Mouse (Mus musculus) CH12.LX (cell line): ENCODE measurements around the gene Prokr1. TPM values are rescaled to one million over a fixed set of nuclear protein-coding genes. Genes with fewer than 3 reads are reported as not detected.

Source experiments
- DNase-seq: peaks from one replicate; pipeline ENCODE4 v3.0.0-alpha.2; 2013; ENCODE audit errors: extremely low read depth
- H3K27ac ChIP-seq: 2 replicates; pipeline ENCODE4 v1.5.1; 2012; ENCODE audit warnings: low read depth, mild to moderate bottlenecking, control low read depth, moderate library complexity; ENCODE audit not compliant: insufficient read depth
- H3K27me3 ChIP-seq: replicated peaks from 2 replicates; pipeline ENCODE3; 2012; ENCODE audit warnings: inconsistent platforms
- H3K36me3 ChIP-seq, 2 experiments: replicated peaks in 1 of 2; 2 replicates each; pipeline versions ENCODE3 to v1.6.1; 2012; ENCODE audit warnings: inconsistent platforms in 1 of 2, low read length in 1 of 2, mild to moderate bottlenecking in 1 of 2, mixed read lengths in 1 of 2, moderate library complexity in 1 of 2; ENCODE audit not compliant: control insufficient read depth in 1 of 2, insufficient read depth in 1 of 2
- H3K4me1 ChIP-seq, 2 experiments: 2 replicates each; pipeline ENCODE4 v1.6.1; 2012; ENCODE audit warnings: inconsistent platforms in 1 of 2, moderate library complexity in 1 of 2; ENCODE audit not compliant: insufficient read depth in 2 of 2, control insufficient read depth in 1 of 2
- H3K4me2 ChIP-seq: 2 replicates; pipeline ENCODE4 v1.6.1; 2012; ENCODE audit warnings: low read depth, mild to moderate bottlenecking, control low read depth; ENCODE audit not compliant: poor library complexity, insufficient read depth, severe bottlenecking
- H3K4me3 ChIP-seq, 3 experiments: fragments of 150-350 bp in 1 of 3; sonication (generic) in 1 of 3; replicated peaks in 1 of 3; 2 replicates each; pipeline versions ENCODE3 to v1.5.1; 2011 to 2012; ENCODE audit warnings: low read depth in 2 of 3, low read length in 2 of 3, mild to moderate bottlenecking in 2 of 3, moderate library complexity in 2 of 3, control low read depth in 1 of 3, improper control_type of control experiment in 1 of 3, inconsistent platforms in 1 of 3, mixed read lengths in 1 of 3; ENCODE audit not compliant: poor library complexity in 1 of 3
- H3K79me2 ChIP-seq: replicated peaks from 2 replicates; pipeline ENCODE4 v1.6.1; 2012; ENCODE audit warnings: mild to moderate bottlenecking, moderate library complexity; ENCODE audit not compliant: control insufficient read depth, poor library complexity, insufficient read depth, severe bottlenecking; ENCODE audit errors: extremely low read depth
- H3K9ac ChIP-seq: 2 replicates; pipeline ENCODE4 v1.6.1; 2012; ENCODE audit warnings: low read depth, mild to moderate bottlenecking, control low read depth, moderate library complexity; ENCODE audit not compliant: insufficient read depth
- H3K9me3 ChIP-seq: replicated peaks from 2 replicates; pipeline ENCODE3; 2012; ENCODE audit warnings: low read length, inconsistent platforms, mixed read lengths
- E2F4 ChIP-seq: IDR thresholded peaks from 2 replicates; pipeline ENCODE4 v1.6.1; 2011; ENCODE audit warnings: low read depth, low read length, improper control_type of control experiment; ENCODE audit not compliant: insufficient replicate concordance
- ELF1 ChIP-seq: IDR thresholded peaks from 2 replicates; pipeline ENCODE4 v1.6.1; 2014; ENCODE audit warnings: low read depth, mild to moderate bottlenecking, inconsistent platforms, low read length, improper control_type of control experiment
- ETS1 ChIP-seq: conservative IDR thresholded peaks from 2 replicates; pipeline ENCODE4 v1.6.1; 2012; ENCODE audit warnings: low read depth, mild to moderate bottlenecking, inconsistent platforms, low read length, improper control_type of control experiment, moderate library complexity
- GABPA ChIP-seq: IDR thresholded peaks from 2 replicates; pipeline ENCODE4 v1.6.1; 2012; ENCODE audit warnings: low read depth, low read length, improper control_type of control experiment, inconsistent platforms; ENCODE audit not compliant: insufficient replicate concordance
- IRF4 ChIP-seq: IDR thresholded peaks from 2 replicates; pipeline ENCODE4 v1.6.1; 2014; ENCODE audit warnings: low read depth, mild to moderate bottlenecking, inconsistent platforms, low read length, improper control_type of control experiment
- JUND ChIP-seq: conservative IDR thresholded peaks from 2 replicates; pipeline ENCODE4 v1.6.1; 2011; ENCODE audit warnings: low read depth, low read length, improper control_type of control experiment
- KAT2A ChIP-seq: IDR thresholded peaks from 2 replicates; pipeline ENCODE4 v1.6.1; 2012; ENCODE audit warnings: low read length, improper control_type of control experiment, inconsistent platforms; ENCODE audit not compliant: insufficient replicate concordance
- MAFK ChIP-seq: IDR thresholded peaks from 2 replicates; pipeline ENCODE4 v1.6.1; 2011; ENCODE audit warnings: low read length, improper control_type of control experiment; ENCODE audit not compliant: insufficient replicate concordance
- MAZ ChIP-seq: IDR thresholded peaks from 2 replicates; pipeline ENCODE4 v1.6.1; 2012; ENCODE audit warnings: low read depth, mild to moderate bottlenecking, inconsistent platforms, low read length, improper control_type of control experiment, moderate library complexity
- MEF2A ChIP-seq: IDR thresholded peaks from 2 replicates; pipeline ENCODE4 v1.6.1; 2014; ENCODE audit warnings: low read depth, mild to moderate bottlenecking, inconsistent platforms, low read length, improper control_type of control experiment, borderline replicate concordance
- NELFE ChIP-seq: IDR thresholded peaks from 2 replicates; pipeline ENCODE4 v1.6.1; 2011; ENCODE audit warnings: low read depth, low read length, improper control_type of control experiment
- NRF1 ChIP-seq: IDR thresholded peaks from 2 replicates; pipeline ENCODE4 v1.6.1; 2014; ENCODE audit warnings: low read depth, mild to moderate bottlenecking, inconsistent platforms, low read length, improper control_type of control experiment, moderate library complexity
- POLR2A ChIP-seq: IDR thresholded peaks from 2 replicates; pipeline ENCODE4 v1.6.1; 2011; ENCODE audit warnings: low read depth, mild to moderate bottlenecking, improper control_type of control experiment, low read length
- RAD21 ChIP-seq: IDR thresholded peaks from 2 replicates; pipeline ENCODE4 v1.6.1; 2011; ENCODE audit warnings: low read depth, mild to moderate bottlenecking, low read length, improper control_type of control experiment, moderate library complexity
- SIN3A ChIP-seq: IDR thresholded peaks from 2 replicates; pipeline ENCODE4 v1.6.1; 2012; ENCODE audit warnings: low read length, improper control_type of control experiment, inconsistent platforms
- SMC3 ChIP-seq: IDR thresholded peaks from 2 replicates; pipeline ENCODE4 v1.6.1; 2011; ENCODE audit warnings: low read depth, low read length, improper control_type of control experiment
- TCF12 ChIP-seq: IDR thresholded peaks from 2 replicates; pipeline ENCODE4 v1.6.1; 2014; ENCODE audit warnings: low read depth, mild to moderate bottlenecking, inconsistent platforms, low read length, improper control_type of control experiment
- UBTF ChIP-seq: IDR thresholded peaks from 2 replicates; pipeline ENCODE4 v1.6.1; 2012; ENCODE audit warnings: low read depth, mild to moderate bottlenecking, inconsistent platforms, low read length, improper control_type of control experiment, moderate library complexity
- USF1 ChIP-seq: IDR thresholded peaks from 2 replicates; pipeline ENCODE4 v1.6.1; 2014; ENCODE audit warnings: low read depth, mild to moderate bottlenecking, inconsistent platforms, low read length, improper control_type of control experiment
- USF2 ChIP-seq: conservative IDR thresholded peaks from 2 replicates; pipeline ENCODE4 v1.6.1; 2011; ENCODE audit warnings: low read depth, low read length, improper control_type of control experiment
- ZC3H11A ChIP-seq: IDR thresholded peaks from 2 replicates; pipeline ENCODE4 v1.6.1; 2012; ENCODE audit warnings: low read depth, mild to moderate bottlenecking, inconsistent platforms, low read length, improper control_type of control experiment
- ZKSCAN1 ChIP-seq: IDR thresholded peaks from 2 replicates; pipeline ENCODE4 v1.6.1; 2012; ENCODE audit warnings: low read depth, inconsistent platforms, low read length, improper control_type of control experiment, borderline replicate concordance
- dilution Hi-C: fragments of 300-500 bp; cut with MboI; formaldehyde crosslinking; loops from 2 replicates; pipeline ENCODE4 v1.14.3; 2020; ENCODE audit warnings: low sequenced_read_pairs; ENCODE audit not compliant: extremely low pct_unique_long_range_greater_than_20kb, extremely low pct_ligation_motif_present
- in situ Hi-C: fragments of 300-500 bp; cut with MboI; formaldehyde crosslinking; loops from 3 replicates; pipeline ENCODE4 v1.14.3; 2019; ENCODE audit warnings: low sequenced_read_pairs, low pct_ligation_motif_present, low pct_unique_long_range_greater_than_20kb, mixed read lengths
- polyA plus RNA-seq: library from polyadenylated mRNA; unstranded; fragments of >175 nt; gene quantifications from 2 replicates; pipeline ENCODE4 v1.2.1, GENCODE M21; 2012; ENCODE audit warnings: low read depth; ENCODE audit not compliant: insufficient read length
- total RNA-seq, 2 experiments: library from RNA; depleted of rRNA; stranded (reverse); fragments of 300-350 nt in 1 of 2; fragments of >200 nt in 1 of 2; gene quantifications; 2 replicates each; pipeline ENCODE4 v1.2.3; 2012 to 2014

The Prokr1 gene
- total and polyA plus RNA-seq, 3 experiments = 0.08 TPM; not detected in 2

DNA sequence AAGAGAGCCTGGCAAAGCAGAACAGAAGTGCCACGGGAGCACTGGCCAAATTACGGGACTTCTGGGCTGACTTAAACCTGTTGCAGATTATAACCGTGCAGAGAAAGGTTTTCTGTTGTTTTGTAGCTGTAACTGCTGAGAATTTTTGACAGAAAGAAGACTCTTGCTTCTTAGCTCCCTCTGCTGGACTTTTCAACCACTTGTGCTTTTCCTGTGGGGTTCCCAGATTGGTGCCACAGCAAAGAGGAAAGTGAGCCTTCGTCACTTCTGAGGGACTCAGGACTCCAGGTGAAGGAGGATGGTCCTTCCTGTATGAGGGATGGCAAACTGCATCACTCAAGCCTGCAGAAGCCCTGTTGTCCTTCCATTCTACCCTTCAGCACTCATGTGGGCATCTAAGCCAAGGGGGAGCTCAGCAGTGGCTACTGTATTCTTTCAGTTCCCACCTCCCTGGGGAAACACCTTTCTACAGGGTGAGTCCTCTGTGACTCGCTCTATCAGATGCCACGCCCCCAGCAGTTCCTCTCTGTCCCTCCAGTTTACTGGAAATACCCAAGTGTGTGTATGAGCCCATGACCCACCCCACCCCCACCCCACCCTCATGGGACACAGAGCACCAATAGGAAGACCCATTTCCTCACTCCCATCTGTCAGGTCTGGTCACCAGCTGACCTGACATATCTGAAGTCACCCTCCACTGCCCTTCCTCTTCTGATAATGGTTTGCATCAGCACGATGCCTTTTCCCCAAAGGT lies 38.3 kb downstream of the Prokr1 start (continued):
- TF ChIP-seq UBTF (no peak), NELFE (no peak), MAZ (peak; percentile 64; the same call in 1 of the 2 replicates), SIN3A (peak; percentile 82), JUND (no peak), IRF4 (peak; percentile 80), USF2 (no peak), MEF2A (peak; percentile 68), USF1 (0 out of 2 replicates have a peak, but pooled peaks have one; percentile 5), RAD21 (peak; percentile 78), SMC3 (peak; percentile 79), GABPA (no peak), TCF12 (no peak; the same call in none of the 2 replicates), ZC3H11A (peak; percentile 22; the same call in 1 of the 2 replicates)

DNA sequence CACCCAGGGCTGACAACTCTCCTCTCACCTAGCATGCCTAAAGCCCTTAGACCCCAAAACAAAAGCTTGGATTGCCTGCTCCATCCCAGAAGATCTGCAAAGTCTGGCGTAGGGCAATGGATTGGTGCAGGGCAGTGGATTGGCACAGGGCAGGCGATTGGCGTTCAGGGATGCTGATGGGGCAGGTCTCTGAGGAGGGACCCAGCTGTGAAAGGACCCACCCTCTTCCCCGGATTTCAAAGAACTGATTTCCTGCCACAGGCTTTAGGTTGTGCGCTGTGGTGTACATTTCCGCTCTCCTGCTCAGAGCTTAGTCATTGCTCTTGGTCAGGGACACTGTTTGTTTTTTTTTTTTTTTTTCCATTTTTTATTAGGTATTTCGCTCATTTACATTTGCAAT lies 42.7 kb downstream of the Prokr1 start:
- peaks cover 13% of the 10 kb centered on the region for H3K9me3 ChIP-seq
- H3K27me3 ChIP-seq = peaks cover 11% of the 10 kb centered on the region
- no peaks in the 10 kb centered on the region for H3K79me2 ChIP-seq
- DNase-seq = no peak
- in situ Hi-C loops = no loop called here
- no peak overlapping the region for H3K27ac ChIP-seq
- no peak overlapping the region for H3K4me2 ChIP-seq
- H3K4me3 ChIP-seq = no peak overlapping the region
- no peaks in the 10 kb centered on the region for H3K36me3 ChIP-seq
- H3K9ac ChIP-seq = no peak overlapping the region
- peaks cover 6 to 29% of the 10 kb centered on the region in 2 experiments; a peak in 3 of 4 replicates for H3K4me1 ChIP-seq
- TF ChIP-seq ZC3H11A = no peak
- no peak for TF ChIP-seq USF2
- no peak for TF ChIP-seq E2F4
- TF ChIP-seq KAT2A = no peak
- no peak for TF ChIP-seq RAD21
- TF ChIP-seq MAZ = no peak
- TF ChIP-seq UBTF = no peak
- no peak for TF ChIP-seq JUND
- no peak for TF ChIP-seq ETS1
- no peak for TF ChIP-seq ELF1
- no peak for TF ChIP-seq TCF12
- no peak for TF ChIP-seq POLR2A
- no peak for TF ChIP-seq MAFK
- TF ChIP-seq ZKSCAN1 = no peak
- no peak for TF ChIP-seq NRF1
- no peak for TF ChIP-seq SMC3
- TF ChIP-seq, all 38 proteins: peak for 0
- dilution Hi-C loops = no loop called here
